Mouse (Mus musculus) c-Kit-positive CD71-positive TER-119-positive erythroid progenitor cells, embryonic 14.5 days (primary cell): Measurements from ENCODE around the gene C2cd4c.

ENCODE experiments used
- DNase-seq: peaks from one replicate; pipeline ENCODE4 v3.0.0-alpha.2; 2013; ENCODE audit warnings: low spot score

The C2cd4c gene

GRCm38 (mm10) chr10:79613578-79614304 is at the start of gene C2cd4c:
TSS of gene C2cd4c (minus strand) at chr10:79614025.
- peak; percentile 22 for DNase-seq

- DNase-seq, result no peak
These were observed 48.0 kb upstream of the C2cd4c start for GRCm38 (mm10) chr10:79661861-79662260.

DNA sequence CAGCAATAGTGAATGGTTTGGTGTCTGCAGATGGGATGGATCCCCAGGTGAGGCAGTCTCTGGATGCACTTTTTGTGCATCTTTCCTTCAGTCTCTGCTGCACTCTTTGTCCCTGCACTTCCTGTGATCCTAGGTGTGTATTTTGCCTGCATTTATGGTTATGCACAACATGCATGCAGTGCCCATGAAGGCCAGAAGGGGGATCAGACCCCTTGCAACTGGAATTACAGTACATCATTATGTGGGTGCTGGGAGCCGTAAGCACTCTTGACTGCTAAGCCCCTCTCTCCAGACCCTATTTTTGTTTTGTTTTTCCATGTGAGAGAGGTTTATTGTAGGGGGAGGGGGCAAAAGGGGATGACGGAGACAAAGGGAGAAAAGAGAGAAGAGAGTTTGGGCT is 46.5 kb upstream of the C2cd4c start:
- DNase-seq, result no peak

- no peak for DNase-seq
These were observed 45.0 kb upstream of the C2cd4c start for GRCm38 (mm10) chr10:79658829-79659228.

DNA sequence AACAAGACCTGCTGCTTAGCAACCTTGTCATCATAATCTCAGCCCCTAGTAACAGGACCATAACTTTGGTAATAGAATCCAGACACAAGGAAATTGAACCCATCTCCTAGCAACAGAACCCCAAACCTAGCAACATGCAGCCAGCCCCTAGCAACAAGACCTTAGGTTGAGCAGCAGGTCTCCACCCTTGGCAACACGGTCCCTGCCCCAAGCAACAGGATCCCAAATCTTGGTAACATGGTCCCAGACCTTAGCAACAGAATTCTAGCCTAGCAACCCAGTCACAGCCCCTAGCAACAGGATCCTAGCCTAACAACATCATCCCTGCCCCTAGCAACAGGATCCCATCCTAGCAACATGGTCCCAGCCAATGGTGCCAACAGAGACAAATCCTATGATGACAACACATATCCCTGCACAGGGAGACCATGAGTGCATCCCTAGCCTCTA is 41.1 kb upstream of the C2cd4c start:
- no peak for DNase-seq

DNA sequence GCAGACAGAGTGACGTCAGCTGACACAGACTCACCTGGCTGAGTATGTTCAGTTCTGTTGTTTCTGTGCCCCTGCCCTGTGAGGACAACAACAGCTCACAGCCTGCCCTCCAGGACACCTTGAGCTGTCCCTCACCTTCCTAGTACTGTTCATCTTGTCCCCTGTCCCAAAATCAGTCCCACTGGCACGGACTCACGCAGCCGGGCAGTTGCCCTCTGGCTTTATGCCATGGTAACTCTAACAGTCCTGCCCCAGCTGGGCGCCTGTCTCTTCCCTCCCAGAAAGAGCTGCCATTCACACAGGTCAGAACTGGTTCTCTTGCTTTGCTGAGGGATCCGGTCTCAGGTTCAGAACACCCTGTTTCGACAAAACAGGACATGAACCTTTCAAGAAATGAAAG is 39.0 kb upstream of the C2cd4c start:
- DNase-seq, result no peak

DNA sequence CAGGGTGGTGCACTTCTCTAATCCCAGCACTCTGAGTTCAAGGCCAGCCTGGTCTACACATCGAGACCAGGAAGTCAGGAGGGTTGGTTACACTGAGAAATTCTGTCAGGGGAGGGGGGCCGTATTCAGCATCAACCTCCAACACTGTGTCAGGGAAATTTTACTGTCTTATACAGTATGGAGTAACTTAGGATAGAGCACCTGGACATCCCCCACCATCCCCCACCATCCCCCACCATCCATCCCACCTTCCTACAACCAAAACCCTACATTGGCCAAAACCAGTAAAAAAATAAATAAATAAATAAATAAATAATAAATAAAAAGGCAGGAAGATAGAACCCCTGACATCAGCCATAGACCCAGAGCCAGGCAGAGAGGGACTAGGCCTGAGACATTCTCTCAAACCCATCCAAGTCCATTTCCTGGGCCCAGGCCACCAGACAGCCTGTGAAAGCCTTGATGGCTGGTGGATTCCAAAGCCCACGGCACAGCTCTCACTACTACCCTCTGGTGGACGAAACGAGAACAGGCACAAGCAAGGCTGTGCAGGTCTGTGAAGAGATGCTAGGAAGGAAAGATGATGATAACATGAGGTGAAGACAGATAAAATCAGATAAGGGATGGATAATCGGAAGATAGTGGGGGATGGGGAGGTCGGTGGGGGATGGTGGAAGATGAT is 35.4 kb upstream of the C2cd4c start:
- peak; percentile 56 for DNase-seq

DNA sequence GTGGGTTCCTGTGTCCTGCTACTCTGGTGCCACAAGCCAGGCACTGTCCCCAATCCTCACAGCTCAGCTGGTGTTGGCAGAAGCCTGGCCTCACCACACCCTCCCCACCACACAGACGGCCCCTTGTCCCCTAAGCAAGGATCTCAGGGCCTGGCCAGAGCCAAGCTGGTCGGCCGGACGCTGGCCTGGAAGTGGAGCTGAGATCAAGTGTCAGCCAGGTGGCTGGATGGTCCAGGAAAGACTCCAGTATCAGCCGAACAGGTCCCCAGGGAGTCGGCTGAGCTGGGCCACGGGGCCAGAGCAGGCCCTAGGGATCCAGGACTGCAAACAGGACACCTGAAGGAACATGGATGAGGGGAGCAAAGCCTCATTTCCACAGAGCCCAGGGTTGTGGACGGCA is 31.9 kb upstream of the C2cd4c start, which contains the start of gene Odf3l2:
TSS of gene Odf3l2 (minus strand) at position 28 of the 400 bp plus-strand sequence.
- no peak for DNase-seq

DNA sequence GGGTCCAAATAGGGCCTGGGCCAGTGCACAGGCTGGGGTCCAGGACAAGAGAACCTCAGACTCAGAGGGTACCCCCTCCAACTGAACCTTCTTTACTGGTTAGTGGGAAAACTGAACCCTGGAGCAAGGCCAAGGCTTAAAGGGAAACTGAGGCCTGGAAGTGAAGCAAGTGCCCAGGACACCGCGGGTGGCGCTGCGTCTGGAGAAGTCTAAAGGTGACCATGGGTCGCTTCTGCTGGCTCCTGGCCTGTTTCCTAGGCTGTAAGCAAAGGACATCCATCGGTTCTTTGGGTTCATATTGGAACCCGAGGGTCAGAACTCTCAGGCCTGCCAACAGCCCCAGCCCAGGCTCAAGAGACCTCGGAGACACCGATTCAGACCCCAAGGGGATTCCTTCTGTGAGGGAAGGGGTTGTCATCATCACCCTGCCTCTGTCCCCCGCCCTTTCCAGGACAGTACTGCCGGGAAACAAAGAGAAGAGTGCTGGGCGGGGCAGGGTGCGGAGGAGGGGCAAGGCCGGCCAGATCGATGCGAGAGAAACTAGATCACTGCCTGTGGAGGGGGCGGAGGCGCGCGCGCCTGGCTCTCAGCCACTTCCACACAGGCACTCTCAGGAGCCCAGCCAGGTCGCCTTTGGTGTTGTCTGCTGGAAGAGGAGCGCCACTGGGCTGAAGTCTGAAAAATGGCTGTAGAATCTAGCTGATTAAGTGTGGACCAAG is 24.8 kb upstream of the C2cd4c start:
- no peak for DNase-seq

GRCm38 (mm10) chr10:79637128-79638110 is 23.6 kb upstream of the C2cd4c start, which contains the start of gene Shc2:
TSS of gene Shc2 (minus strand) at chr10:79637918.
- no peak for DNase-seq

- DNase-seq, result no peak
These were observed 22.5 kb upstream of the C2cd4c start for GRCm38 (mm10) chr10:79636287-79636686.

DNA sequence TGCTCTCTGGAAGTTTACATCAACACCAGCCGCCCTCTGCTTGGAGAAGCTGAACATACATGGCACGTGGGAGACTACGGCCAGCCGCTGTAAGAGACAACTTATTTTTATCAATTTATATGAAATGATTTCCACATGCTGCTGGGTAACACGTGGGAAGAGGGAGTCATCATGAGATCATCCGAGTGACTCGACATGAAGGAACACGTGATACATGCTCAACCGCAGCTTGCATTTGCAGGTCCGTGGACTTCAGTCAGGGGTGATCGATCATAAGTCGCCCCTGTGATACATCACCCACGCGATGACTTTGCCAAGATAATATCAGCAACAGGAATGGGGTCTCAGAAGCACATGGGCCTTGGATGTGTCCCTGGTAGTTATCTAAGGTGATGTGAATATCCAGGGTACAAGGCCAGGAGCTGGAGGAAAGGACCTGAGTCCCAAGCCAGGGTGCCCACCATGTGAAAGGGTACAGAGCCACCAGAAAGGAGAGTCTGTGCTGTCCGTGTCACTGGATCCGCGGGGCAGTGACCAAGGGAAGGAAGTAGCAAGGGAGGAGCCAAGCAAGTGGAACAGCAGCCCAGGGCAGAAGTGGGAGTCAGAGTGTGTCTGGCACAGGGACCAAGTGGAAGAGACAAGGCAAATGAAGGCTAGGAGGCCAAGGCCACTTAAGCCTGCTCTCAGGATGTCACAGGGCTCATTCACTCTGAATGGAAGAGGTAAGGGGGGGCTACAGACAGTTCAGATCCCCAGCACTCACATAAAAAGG is 19.4 kb upstream of the C2cd4c start:
- no peak for DNase-seq

- no peak for DNase-seq
These were observed 17.6 kb upstream of the C2cd4c start for GRCm38 (mm10) chr10:79631432-79631831.

GRCm38 (mm10) chr10:79628377-79628776 is 14.6 kb upstream of the C2cd4c start:
- DNase-seq, result no peak

- DNase-seq, result no peak
These were observed 12.3 kb upstream of the C2cd4c start for GRCm38 (mm10) chr10:79626156-79626555.

GRCm38 (mm10) chr10:79625398-79625797 is 11.6 kb upstream of the C2cd4c start:
- DNase-seq, result no peak

DNA sequence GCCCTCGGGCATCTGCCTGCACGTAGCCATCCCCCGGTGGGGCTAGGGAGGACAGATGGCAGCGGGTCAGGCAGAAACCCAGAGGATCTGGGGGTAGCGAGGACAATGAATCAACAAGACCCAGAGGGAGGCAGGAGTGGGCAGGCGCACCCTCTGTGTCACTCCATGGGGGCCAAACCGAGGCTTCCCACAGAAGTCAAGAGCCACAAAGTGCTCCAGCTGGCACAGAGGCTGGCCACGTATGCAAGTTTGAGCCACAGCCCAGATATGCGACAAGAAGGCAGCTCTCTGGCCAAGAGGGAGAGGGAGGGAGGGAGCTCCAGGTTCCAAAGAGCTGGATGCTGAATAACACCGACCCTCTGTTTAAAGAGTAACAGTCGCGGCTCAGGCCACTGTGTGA is 10.1 kb upstream of the C2cd4c start:
- DNase-seq, result no peak

DNA sequence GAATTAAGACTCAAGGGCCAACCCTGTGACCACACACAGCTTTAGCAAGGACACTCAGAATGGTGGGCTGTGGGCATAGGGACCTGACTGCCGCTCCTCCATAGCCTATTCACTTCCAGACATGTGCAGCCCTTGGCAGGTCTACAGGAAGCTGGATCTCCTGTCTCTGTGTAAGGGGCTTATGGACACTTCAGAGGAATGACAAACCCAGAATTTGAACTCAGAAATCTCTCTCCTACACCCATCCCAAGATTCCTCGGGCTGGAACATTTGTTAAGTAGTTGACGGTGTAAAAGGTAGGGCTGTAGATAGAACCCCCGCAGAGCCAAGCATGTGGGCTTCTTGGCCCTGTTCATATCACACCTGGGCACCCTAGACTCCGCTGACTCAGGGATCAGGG is 2.6 kb upstream of the C2cd4c start:
- DNase-seq, result no peak

DNA sequence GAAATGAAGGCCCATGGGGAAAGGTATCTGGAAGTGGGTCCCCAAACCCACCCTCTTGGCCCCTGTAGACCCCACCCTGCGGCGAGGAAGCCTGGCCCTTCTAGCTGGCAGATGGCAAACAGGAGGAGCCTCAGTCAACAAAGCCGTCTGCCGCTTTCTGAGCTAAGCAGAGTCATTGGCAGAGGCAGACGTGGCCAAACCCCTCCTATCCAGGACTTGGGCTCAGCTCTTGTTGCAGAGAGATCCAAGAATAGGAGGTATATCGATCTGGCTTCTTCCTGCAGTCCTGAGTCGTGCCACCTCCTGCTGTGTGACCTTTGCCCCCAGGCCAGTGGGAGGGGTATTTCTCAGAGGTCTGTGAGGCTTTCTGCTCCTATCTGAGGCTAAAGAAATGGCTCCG is 2.0 kb upstream of the C2cd4c start:
- no peak for DNase-seq

DNA sequence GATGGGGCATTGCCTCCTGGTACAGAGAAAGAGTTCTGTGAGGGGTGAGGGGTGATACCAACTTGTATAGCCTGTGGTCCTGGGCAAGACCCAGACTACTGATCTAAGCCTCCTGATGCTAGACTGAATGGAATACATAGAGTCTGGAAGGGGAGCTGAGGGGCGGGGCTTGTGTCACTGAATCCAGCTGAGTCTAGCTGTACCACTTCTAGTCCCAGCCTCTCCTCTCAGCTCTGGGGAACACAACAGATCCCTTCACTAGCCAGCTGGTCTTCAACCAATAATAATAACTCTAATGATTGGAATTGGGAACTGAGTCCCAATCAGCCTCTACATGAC is 449 bp upstream of the C2cd4c start:
- no peak for DNase-seq
